Mouse (Mus musculus) CH12.LX (cell line): ENCODE results near the gene Syt6. TPM values are rescaled to one million over a fixed set of nuclear protein-coding genes. Genes with fewer than 3 reads are reported as not detected.

Experiments used
- DNase-seq: peaks from one replicate; pipeline ENCODE4 v3.0.0-alpha.2; 2013; ENCODE audit errors: extremely low read depth
- H3K27ac ChIP-seq: 2 replicates; pipeline ENCODE4 v1.5.1; 2012; ENCODE audit warnings: low read depth, mild to moderate bottlenecking, control low read depth, moderate library complexity; ENCODE audit not compliant: insufficient read depth
- H3K27me3 ChIP-seq: replicated peaks from 2 replicates; pipeline ENCODE3; 2012; ENCODE audit warnings: inconsistent platforms
- H3K36me3 ChIP-seq, 2 experiments: replicated peaks in 1 of 2; 2 replicates each; pipeline versions ENCODE3 to v1.6.1; 2012; ENCODE audit warnings: inconsistent platforms in 1 of 2, low read length in 1 of 2, mild to moderate bottlenecking in 1 of 2, mixed read lengths in 1 of 2, moderate library complexity in 1 of 2; ENCODE audit not compliant: control insufficient read depth in 1 of 2, insufficient read depth in 1 of 2
- H3K4me1 ChIP-seq, 2 experiments: 2 replicates each; pipeline ENCODE4 v1.6.1; 2012; ENCODE audit warnings: inconsistent platforms in 1 of 2, moderate library complexity in 1 of 2; ENCODE audit not compliant: insufficient read depth in 2 of 2, control insufficient read depth in 1 of 2
- H3K4me2 ChIP-seq: 2 replicates; pipeline ENCODE4 v1.6.1; 2012; ENCODE audit warnings: low read depth, mild to moderate bottlenecking, control low read depth; ENCODE audit not compliant: poor library complexity, insufficient read depth, severe bottlenecking
- H3K4me3 ChIP-seq, 3 experiments: fragments of 150-350 bp in 1 of 3; sonication (generic) in 1 of 3; replicated peaks in 1 of 3; 2 replicates each; pipeline versions ENCODE3 to v1.5.1; 2011 to 2012; ENCODE audit warnings: low read depth in 2 of 3, low read length in 2 of 3, mild to moderate bottlenecking in 2 of 3, moderate library complexity in 2 of 3, control low read depth in 1 of 3, improper control_type of control experiment in 1 of 3, inconsistent platforms in 1 of 3, mixed read lengths in 1 of 3; ENCODE audit not compliant: poor library complexity in 1 of 3
- H3K79me2 ChIP-seq: replicated peaks from 2 replicates; pipeline ENCODE4 v1.6.1; 2012; ENCODE audit warnings: mild to moderate bottlenecking, moderate library complexity; ENCODE audit not compliant: control insufficient read depth, poor library complexity, insufficient read depth, severe bottlenecking; ENCODE audit errors: extremely low read depth
- H3K9ac ChIP-seq: 2 replicates; pipeline ENCODE4 v1.6.1; 2012; ENCODE audit warnings: low read depth, mild to moderate bottlenecking, control low read depth, moderate library complexity; ENCODE audit not compliant: insufficient read depth
- H3K9me3 ChIP-seq: replicated peaks from 2 replicates; pipeline ENCODE3; 2012; ENCODE audit warnings: low read length, inconsistent platforms, mixed read lengths
- BHLHE40 ChIP-seq: IDR thresholded peaks from 2 replicates; pipeline ENCODE4 v1.6.1; 2011; ENCODE audit warnings: mild to moderate bottlenecking, low read depth, low read length, improper control_type of control experiment
- CHD1 ChIP-seq: IDR thresholded peaks from 2 replicates; pipeline ENCODE4 v1.6.1; 2012; ENCODE audit warnings: low read depth, low read length, improper control_type of control experiment, inconsistent platforms
- CHD2 ChIP-seq: IDR thresholded peaks from 2 replicates; pipeline ENCODE4 v1.6.1; 2011; ENCODE audit warnings: low read length, improper control_type of control experiment
- ETS1 ChIP-seq: conservative IDR thresholded peaks from 2 replicates; pipeline ENCODE4 v1.6.1; 2012; ENCODE audit warnings: low read depth, mild to moderate bottlenecking, inconsistent platforms, low read length, improper control_type of control experiment, moderate library complexity
- HCFC1 ChIP-seq: IDR thresholded peaks from 2 replicates; pipeline ENCODE4 v1.6.1; 2012; ENCODE audit warnings: low read depth, mild to moderate bottlenecking, inconsistent platforms, low read length, improper control_type of control experiment
- IRF4 ChIP-seq: IDR thresholded peaks from 2 replicates; pipeline ENCODE4 v1.6.1; 2014; ENCODE audit warnings: low read depth, mild to moderate bottlenecking, inconsistent platforms, low read length, improper control_type of control experiment
- JUN ChIP-seq: IDR thresholded peaks from 2 replicates; pipeline ENCODE4 v1.6.1; 2011; ENCODE audit warnings: low read depth, mild to moderate bottlenecking, low read length, improper control_type of control experiment, moderate library complexity; ENCODE audit not compliant: insufficient read depth
- MAZ ChIP-seq: IDR thresholded peaks from 2 replicates; pipeline ENCODE4 v1.6.1; 2012; ENCODE audit warnings: low read depth, mild to moderate bottlenecking, inconsistent platforms, low read length, improper control_type of control experiment, moderate library complexity
- MYC ChIP-seq: IDR thresholded peaks from 2 replicates; pipeline ENCODE4 v1.6.1; 2011; ENCODE audit warnings: low read depth, mild to moderate bottlenecking, improper control_type of control experiment, low read length
- NELFE ChIP-seq: IDR thresholded peaks from 2 replicates; pipeline ENCODE4 v1.6.1; 2011; ENCODE audit warnings: low read depth, low read length, improper control_type of control experiment
- NRF1 ChIP-seq: IDR thresholded peaks from 2 replicates; pipeline ENCODE4 v1.6.1; 2014; ENCODE audit warnings: low read depth, mild to moderate bottlenecking, inconsistent platforms, low read length, improper control_type of control experiment, moderate library complexity
- PAX5 ChIP-seq: IDR thresholded peaks from 2 replicates; pipeline ENCODE4 v1.6.1; 2012; ENCODE audit warnings: low read length, inconsistent platforms, mixed read lengths
- RCOR1 ChIP-seq: conservative IDR thresholded peaks from 2 replicates; pipeline ENCODE4 v1.6.1; 2012; ENCODE audit warnings: low read depth, mild to moderate bottlenecking, inconsistent platforms, low read length, improper control_type of control experiment
- ZMIZ1 ChIP-seq: IDR thresholded peaks from 2 replicates; pipeline ENCODE4 v1.6.1; 2012; ENCODE audit warnings: low read depth, mild to moderate bottlenecking, inconsistent platforms, low read length, improper control_type of control experiment
- ZNF384 ChIP-seq: IDR thresholded peaks from 2 replicates; pipeline ENCODE4 v1.6.1; 2012; ENCODE audit warnings: low read depth, low read length, improper control_type of control experiment, inconsistent platforms
- dilution Hi-C: fragments of 300-500 bp; cut with MboI; formaldehyde crosslinking; loops from 2 replicates; pipeline ENCODE4 v1.14.3; 2020; ENCODE audit warnings: low sequenced_read_pairs; ENCODE audit not compliant: extremely low pct_unique_long_range_greater_than_20kb, extremely low pct_ligation_motif_present
- in situ Hi-C: fragments of 300-500 bp; cut with MboI; formaldehyde crosslinking; loops from 3 replicates; pipeline ENCODE4 v1.14.3; 2019; ENCODE audit warnings: low sequenced_read_pairs, low pct_ligation_motif_present, low pct_unique_long_range_greater_than_20kb, mixed read lengths
- polyA plus RNA-seq: library from polyadenylated mRNA; unstranded; fragments of >175 nt; gene quantifications from 2 replicates; pipeline ENCODE4 v1.2.1, GENCODE M21; 2012; ENCODE audit warnings: low read depth; ENCODE audit not compliant: insufficient read length
- total RNA-seq, 2 experiments: library from RNA; depleted of rRNA; stranded (reverse); fragments of 300-350 nt in 1 of 2; fragments of >200 nt in 1 of 2; gene quantifications; 2 replicates each; pipeline ENCODE4 v1.2.3; 2012 to 2014

Syt6 gene
- total and polyA plus RNA-seq, 3 experiments, result not detected

DNA sequence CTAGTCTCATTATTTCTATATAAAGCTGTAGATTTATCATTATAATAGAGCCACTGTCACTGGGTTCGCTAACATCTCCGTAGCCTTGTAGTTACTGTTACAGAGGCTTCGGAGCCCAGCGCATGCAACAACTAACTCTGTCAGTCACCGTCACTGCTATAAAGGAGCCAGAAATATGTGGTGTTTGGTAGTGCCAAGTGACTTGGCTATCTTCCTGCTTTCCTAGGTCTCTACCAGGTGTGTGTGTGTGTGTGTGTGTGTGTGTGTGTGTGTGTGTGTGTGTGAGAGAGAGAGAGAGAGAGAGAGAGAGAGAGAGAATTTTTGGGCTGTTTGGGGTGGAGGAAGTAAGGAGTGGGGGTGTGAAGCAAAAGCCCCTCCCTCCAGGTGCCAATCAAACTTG, 17.6 kb downstream of the Syt6 start:
- Histone ChIP-seq H3K27me3 (peaks cover 2% of the 10 kb centered on the region), H3K4me1 (peaks cover 0 to 8% of the 10 kb centered on the region in 2 experiments; a peak in 2 of 4 replicates), H3K79me2 (no peaks in the 10 kb centered on the region), H3K4me3 (no peak overlapping the region), H3K9ac (no peak overlapping the region), H3K4me2 (no peak overlapping the region), H3K27ac (no peak overlapping the region), H3K36me3 (no peaks in the 10 kb centered on the region), H3K9me3 (no peaks in the 10 kb centered on the region)
- dilution Hi-C loops, result no loop called here
- no peak for TF ChIP-seq ZMIZ1
- no peak for TF ChIP-seq ZNF384
- no peak for TF ChIP-seq NRF1
- no peak for TF ChIP-seq PAX5
- no peak for TF ChIP-seq MYC
- no peak for TF ChIP-seq MAZ
- no peak for TF ChIP-seq BHLHE40
- TF ChIP-seq CHD2, result no peak
- no peak for TF ChIP-seq HCFC1
- TF ChIP-seq ETS1, result no peak
- TF ChIP-seq RCOR1, result no peak
- no peak for TF ChIP-seq JUN
- TF ChIP-seq IRF4, result no peak
- in situ Hi-C loops, result no loop called here
- no peak for DNase-seq

GRCm38 (mm10) chr3:103593631-103594030, 18.6 kb downstream of the Syt6 start:
- Histone ChIP-seq H3K27me3 (peaks cover 2% of the 10 kb centered on the region), H3K36me3 (no peaks in the 10 kb centered on the region), H3K4me1 (peaks cover 0 to 8% of the 10 kb centered on the region in 2 experiments; a peak in 2 of 4 replicates)
- TF ChIP-seq CHD1 (no peak), ZNF384 (peak; percentile 42; the same call in 1 of the 2 replicates), NELFE (no peak)
- TF ChIP-seq, all 38 proteins: peak for 1
- Histone ChIP-seq H3K79me2 (no peaks in the 10 kb centered on the region), H3K27ac (no peak overlapping the region), H3K4me3 (no peak overlapping the region), H3K4me2 (no peak overlapping the region), H3K9ac (no peak overlapping the region), H3K9me3 (no peaks in the 10 kb centered on the region)
- in situ Hi-C loops (no loop called here), dilution Hi-C loops (no loop called here)
- DNase-seq, result no peak
